Mouse (Mus musculus) erythroblast, adult 5-6 weeks (primary cell): ENCODE measurements around the gene Gm20696. TPM values are rescaled to one million over a fixed set of nuclear protein-coding genes. Genes with fewer than 3 reads are reported as not detected.

Experiments
- ATAC-seq: replicated peaks from 2 replicates; pipeline ENCODE4 v1.8.0; 2016; ENCODE audit warnings: moderate number of reproducible peaks, mild to moderate bottlenecking, moderate TSS enrichment, inconsistent platforms; ENCODE audit not compliant: poor library complexity, low FRiP score, severe bottlenecking
- total RNA-seq, 2 experiments: library from RNA; stranded (forward) in 1 of 2; stranded (reverse) in 1 of 2; fragments of 150-400 nt in 1 of 2; fragments of 200-764, 138-1000 nt in 1 of 2; gene quantifications; 2 replicates each; pipeline versions ENCODE4 v1.2.3 to v1.2.4; 2015 to 2017; ENCODE audit warnings: low replicate concordance in 2 of 2

Gm20696 gene
- total RNA-seq, 2 experiments from 2014 or later = 2.7 to 3.7 TPM

- ATAC-seq = no peak
Measured at GRCm38 (mm10) chr6:99667290-99667689, 693 bp upstream of the Gm20696 start.

DNA sequence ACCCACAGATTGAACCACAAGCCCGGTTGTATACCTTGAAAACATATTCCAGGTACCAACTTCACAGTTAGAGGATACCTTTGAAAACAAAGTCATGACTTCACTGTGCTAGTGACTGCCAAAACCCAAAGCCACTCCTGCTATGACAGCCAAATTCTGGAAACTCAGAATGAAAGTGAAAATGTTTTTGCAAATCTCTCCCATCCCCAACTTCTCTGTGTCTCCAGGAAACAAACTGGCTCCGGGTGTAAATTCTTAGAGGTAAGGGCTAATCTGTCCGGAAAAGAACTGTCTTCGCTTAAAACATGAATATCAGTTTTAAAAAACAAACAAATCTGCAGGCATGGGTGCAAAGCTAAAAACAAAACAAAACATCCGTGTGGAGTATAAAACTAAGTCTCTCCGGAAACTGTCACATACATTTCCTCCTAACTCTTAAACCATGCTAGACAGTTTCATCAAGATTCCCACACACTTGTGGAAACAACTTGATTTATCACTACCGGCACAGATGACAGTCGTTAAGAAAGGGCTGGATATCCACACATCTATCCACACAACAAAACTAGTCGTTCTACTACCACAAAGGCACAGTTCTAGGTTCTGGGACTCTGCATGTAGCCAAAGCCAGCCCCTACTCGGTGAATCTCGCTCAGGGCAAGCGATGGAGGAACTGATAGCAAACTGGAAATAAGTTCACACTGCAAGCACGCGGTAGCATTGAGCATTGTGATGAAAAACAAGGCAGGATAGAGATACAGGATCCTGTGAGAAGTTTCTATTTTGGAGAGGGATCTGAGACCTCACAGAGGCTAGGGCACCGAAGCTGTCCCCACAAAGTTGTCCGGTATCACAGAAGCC lies 910 bp downstream of the Gm20696 start:
- ATAC-seq = no peak

DNA sequence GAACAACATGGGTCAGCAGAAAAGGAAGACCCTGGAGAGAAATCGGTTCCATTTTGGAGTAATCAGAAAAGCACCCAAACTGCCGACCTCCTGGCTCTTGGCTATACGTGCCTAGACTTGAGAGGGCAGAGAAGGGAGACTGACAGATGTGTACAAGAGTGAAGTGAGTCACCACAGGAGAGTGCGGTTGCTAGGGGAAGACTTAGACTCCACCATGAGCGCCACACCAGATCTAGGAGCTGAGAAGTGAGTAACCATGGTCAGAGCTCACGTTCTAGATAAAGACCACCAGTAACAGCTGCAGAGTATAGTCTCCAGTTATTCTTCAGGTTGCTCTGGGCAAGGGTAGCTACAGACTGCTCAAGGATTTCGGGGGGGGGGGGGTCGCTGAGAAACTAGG lies 3.4 kb downstream of the Gm20696 start:
- no peak for ATAC-seq

- no peak for ATAC-seq
Measured at GRCm38 (mm10) chr6:99660443-99660842, 6.2 kb downstream of the Gm20696 start.

GRCm38 (mm10) chr6:99658586-99658985 lies 8.0 kb downstream of the Gm20696 start:
- ATAC-seq = no peak

DNA sequence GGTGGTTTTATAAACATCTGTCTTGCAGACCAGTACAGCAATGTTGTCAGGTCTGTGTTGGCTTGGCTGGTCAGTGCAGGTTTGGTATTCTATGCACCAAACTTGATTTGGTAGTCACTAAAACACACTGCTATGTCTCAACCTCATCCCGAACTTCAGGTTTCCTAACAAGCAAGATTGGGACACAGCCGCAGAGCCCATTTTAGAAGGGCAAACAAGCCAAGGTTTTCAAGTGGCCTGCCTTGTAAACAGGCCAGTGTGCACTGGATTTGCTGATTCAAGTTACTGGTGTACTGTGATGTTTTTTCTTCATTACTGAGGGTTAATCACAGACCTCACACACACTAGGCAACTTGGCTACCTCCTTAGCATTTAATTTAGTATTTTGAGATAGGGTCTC lies 10.5 kb downstream of the Gm20696 start:
- ATAC-seq = no peak

DNA sequence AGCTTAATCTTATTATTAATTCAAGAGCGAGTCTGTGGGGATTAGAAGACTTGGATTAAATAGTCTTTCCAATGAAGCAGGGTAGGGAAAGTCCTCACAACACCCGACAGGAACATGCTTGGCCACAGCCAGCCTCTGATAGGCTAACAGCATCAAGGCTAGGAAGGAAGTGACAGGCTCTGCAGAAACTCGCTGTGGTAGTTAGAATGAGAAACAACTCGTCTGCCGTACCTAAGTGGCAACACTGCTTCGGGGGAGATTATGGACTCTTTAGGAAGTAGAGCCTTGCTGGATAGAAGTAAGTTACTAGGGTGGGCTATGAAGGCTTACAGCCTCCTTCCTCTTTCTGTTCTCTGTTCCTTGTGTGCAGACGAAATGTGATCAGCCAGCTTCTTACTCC lies 11.1 kb downstream of the Gm20696 start:
- ATAC-seq = no peak

DNA sequence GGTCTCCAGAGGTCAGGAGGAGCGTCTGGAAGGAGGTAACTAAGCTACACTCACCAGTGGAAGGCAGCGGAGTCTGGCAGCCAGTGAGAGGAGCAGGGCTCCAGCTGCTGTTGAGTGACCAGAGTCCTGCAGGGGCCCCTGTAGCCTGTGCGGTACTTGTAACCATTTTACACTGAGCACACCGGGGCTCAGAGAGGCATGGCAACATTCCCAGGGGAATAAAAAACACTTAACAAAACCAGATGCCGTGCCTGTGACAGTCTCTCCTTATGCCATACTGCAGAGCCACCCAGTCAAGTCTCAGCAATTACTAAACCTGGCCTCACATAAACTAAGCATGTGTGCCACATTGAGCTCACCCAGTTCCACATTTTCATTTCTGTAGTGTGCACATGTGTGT lies 12.3 kb downstream of the Gm20696 start:
- no peak for ATAC-seq

DNA sequence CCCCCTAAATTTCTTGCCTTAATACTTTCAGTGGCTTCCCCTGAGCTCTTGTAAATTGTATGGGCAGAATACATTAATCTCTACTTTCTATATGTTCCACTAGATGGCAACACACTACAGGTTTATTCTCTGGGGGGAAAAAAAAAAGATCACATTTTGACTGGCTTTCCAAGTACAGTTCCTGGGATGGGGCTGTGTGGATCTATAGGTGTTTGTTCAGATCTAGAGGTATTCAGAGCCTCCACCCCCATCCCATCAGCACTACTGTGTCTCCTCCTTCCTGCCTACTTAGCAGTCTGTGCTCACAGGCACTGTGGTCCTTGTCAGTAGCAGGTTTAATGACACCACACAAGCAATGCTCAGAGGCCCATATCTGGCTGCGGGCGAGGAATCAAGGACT lies 14.3 kb downstream of the Gm20696 start:
- no peak for ATAC-seq

DNA sequence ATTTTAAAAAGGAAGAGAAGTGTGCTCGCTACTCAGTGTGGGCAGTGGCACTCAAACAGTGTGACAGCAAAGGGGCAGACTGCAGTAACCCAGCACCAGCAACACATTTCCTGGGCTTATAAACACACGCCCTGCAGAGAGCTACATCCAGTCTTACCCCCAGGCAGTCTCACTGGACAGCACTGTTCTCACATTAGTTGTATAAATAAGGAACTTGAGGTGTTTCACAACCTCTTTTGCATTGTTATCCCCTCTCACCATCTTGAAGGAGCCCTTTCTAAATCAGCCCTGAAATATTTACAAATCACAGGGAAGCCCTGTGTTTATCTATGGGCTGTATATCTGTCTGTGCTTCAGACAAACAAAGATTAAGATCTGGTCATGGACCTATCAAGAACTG lies 17.3 kb downstream of the Gm20696 start:
- no peak for ATAC-seq

DNA sequence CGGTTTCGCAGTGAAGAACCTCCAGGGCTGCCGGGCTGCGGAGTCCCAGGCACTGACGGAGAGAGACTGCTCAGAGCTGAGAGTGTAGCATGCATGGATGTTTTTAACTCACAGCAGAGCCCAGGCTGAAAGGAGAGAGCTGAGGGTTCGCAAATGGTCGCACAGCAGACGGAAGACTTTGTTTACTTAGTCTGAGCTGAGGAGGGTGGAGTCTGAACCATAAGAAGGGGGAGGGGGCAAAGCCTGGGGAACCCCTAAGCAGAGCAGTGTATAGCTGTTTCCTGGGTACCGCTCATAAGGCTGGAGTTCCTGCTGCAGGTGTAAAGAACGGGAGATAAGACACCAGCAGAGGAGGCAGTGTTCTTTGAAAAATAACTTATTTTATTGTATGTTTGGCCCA lies 20.3 kb downstream of the Gm20696 start:
- no peak for ATAC-seq

GRCm38 (mm10) chr6:99644876-99645275 lies 21.7 kb downstream of the Gm20696 start:
- no peak for ATAC-seq

GRCm38 (mm10) chr6:99644386-99644785 lies 22.2 kb downstream of the Gm20696 start:
- no peak for ATAC-seq

GRCm38 (mm10) chr6:99643439-99644199 lies 23.0 kb downstream of the Gm20696 start:
- no peak for ATAC-seq

- ATAC-seq = no peak
Measured at GRCm38 (mm10) chr6:99637456-99637855, 29.1 kb downstream of the Gm20696 start.

DNA sequence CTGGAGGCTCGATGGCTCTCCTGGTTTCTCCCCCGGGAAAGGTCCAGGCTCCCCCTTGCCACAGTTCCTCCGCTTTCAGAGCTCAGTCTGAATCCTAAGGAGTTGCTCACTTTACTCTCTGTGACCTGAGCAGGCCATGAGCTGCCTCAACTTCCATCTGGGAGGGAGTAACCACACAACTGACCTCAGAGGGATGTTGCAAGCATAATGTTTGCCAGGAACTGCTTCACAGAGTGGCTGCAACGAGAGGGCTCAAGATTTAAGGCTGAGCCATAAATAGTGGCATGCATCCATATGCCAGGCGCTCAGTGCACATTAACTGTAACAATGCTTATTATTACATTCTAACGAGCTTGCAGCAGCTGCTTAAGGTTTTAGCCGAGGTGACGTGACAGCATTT lies 29.8 kb downstream of the Gm20696 start:
- ATAC-seq = no peak

DNA sequence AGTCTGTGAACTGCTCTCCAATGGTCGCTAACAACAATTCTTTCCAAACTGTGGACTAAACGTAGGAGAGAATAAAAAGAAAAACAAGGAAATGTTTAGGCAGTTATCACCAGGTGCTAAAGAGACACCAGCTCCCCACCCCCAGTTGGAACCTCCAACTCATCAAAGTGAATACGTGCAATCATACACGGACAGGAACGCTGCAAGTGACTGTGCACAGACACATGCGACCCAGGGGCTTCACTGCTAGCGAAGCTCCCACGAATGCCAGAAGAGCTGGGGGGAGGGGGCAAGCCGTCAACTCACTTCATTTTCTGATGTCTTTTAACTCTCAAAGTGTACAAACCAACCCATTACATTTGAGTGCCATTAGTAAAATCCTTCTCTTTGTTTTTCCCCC lies 30.5 kb downstream of the Gm20696 start:
- ATAC-seq = no peak

DNA sequence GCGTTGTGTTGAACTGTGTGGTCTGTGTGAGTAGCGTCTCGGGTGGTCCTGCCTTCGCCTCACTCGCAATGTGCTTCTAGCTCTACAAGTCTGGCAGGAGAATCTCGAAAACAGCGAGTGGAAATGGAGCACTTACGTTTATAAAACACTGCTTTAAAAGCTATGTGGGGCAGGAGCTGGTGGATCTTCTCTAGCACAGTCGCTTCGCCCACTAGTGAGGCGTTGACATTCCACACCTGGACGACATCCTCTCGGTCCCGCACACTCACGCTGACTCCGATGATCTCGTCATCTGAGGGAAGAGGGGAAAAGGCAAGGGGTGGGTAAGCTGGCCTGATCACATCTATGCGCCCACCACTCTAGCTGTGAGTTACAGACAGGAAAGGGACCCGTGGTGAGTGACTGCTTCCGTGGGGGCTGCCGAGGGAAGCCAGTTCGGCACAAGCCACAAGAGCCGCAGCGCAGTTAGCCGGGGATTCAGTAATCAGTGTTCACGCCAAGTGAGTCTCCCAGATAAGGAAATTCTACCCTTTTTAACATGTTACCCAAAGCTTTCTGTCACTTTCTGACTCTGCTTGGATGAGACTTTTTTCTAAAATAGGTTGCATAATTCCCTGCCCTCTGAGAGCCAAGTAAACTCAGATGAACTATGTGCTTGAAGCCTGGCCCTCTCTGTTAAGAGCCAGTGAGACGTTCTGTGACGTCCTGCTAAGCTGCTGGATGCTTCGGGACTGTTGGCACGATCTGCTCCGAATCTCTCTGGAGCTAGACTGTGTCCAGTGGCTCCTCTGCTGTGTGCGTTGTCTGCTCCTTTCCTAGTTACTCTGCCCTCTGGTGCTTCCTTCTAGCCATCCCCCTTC lies 34.2 kb downstream of the Gm20696 start:
- ATAC-seq = no peak

- ATAC-seq = no peak
Measured at GRCm38 (mm10) chr6:99631637-99632036, 35.0 kb downstream of the Gm20696 start.

GRCm38 (mm10) chr6:99629726-99630458 lies 36.7 kb downstream of the Gm20696 start:
- ATAC-seq = no peak
